Mouse (Mus musculus): Measurements from ENCODE around the gene Mpdu1.

GRCm38 (mm10) chr11:69663795-69664194 lies 1.4 kb upstream of the Mpdu1 start:
- TF ChIP-seq EP300 (IDR thresholded peaks at IDR 0.05) (no peak), CTCF (IDR thresholded peaks at IDR 0.05) (no peak)
